Mouse (Mus musculus) lung, postnatal 14 days (tissue): ENCODE measurements around the gene Prl3d3.
"Not testable (repeated sequence)": the region's sequence is repeated elsewhere in the genome, so short reads cannot be mapped to it uniquely, and the experiment has no call there.

ENCODE experiments used
- DNase-seq: peaks from one replicate; pipeline ENCODE4 v3.0.0; 2021

Gene Prl3d3

GRCm38 (mm10) chr13:27156490-27156889 lies at the start of gene Prl3d3:
Gene Prl3d3, plus strand, starts transcription at chr13:27156790.
- DNase-seq = not testable (repeated sequence)

- DNase-seq = not testable (repeated sequence)
Measured at GRCm38 (mm10) chr13:27121398-27121797, 35.2 kb upstream of the Prl3d3 start, which contains the start of gene Prl3d2. Gene Prl3d2, plus strand, starts transcription at chr13:27121698.

DNA sequence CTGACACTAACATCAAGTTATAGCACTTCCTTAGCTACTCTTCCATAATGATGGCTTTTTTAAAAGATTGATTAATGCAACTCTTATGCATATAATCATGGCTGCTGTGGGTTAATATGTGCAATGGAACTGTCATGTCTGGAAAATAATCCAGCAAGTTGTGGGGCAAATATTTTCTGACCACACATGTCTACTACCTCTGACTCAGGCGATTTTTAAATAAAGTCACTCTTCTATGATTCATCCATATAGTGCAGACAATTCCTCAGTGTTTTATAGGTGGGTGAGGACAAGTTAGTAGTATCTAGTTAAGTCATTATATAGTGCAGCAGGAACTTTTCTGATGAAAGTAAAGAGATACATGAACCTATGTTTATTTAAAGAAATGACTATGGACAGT lies 8.3 kb upstream of the Prl3d3 start:
- DNase-seq = no peak

GRCm38 (mm10) chr13:27196359-27196758 lies 39.8 kb downstream of the Prl3d3 start, which contains the start of gene Prl3c1:
Gene Prl3c1, plus strand, starts transcription at chr13:27196659.
- DNase-seq = no peak
